Mouse (Mus musculus): ENCODE data around the gene Map3k7cl. TPM values are rescaled to one million over a fixed set of nuclear protein-coding genes. Genes with fewer than 3 reads are reported as not detected.

The Map3k7cl gene
- polyA plus RNA-seq, 1 experiment: 1.3 TPM

GRCm38 (mm10) chr16:87621246-87621645 lies 68.1 kb downstream of the Map3k7cl start:
- Histone ChIP-seq H3K27ac (ENCODE audit: control insufficient read depth, insufficient read depth, low read depth, low read length) (no peak overlapping the region), H3K4me3 (ENCODE audit: control insufficient read depth, low read depth, low read length) (no peak overlapping the region), H3K36me3 (ENCODE audit: control insufficient read depth, insufficient read depth, low read length) (no peaks in the 10 kb centered on the region), H3K4me1 (ENCODE audit: control insufficient read depth, insufficient read depth, low read length) (no peaks in the 10 kb centered on the region), H3K27me3 (ENCODE audit: control insufficient read depth, insufficient read depth, low read length) (no peaks in the 10 kb centered on the region)
- no peak for TF ChIP-seq POLR2A (IDR thresholded peaks at IDR 0.05; ENCODE audit: control insufficient read depth, low read depth, low read length)
- TF ChIP-seq CTCF (IDR thresholded peaks at IDR 0.05; ENCODE audit: control insufficient read depth, insufficient read depth, insufficient replicate concordance, low read depth, low read length): no peak

- H3K27me3 ChIP-seq (ENCODE audit: control insufficient read depth, insufficient read depth, low read length): no peaks in the 10 kb centered on the region
- TF ChIP-seq POLR2A (IDR thresholded peaks at IDR 0.05; ENCODE audit: control insufficient read depth, low read depth, low read length) (no peak), CTCF (IDR thresholded peaks at IDR 0.05; ENCODE audit: control insufficient read depth, insufficient read depth, insufficient replicate concordance, low read depth, low read length) (no peak)
- no peaks in the 10 kb centered on the region for H3K4me1 ChIP-seq (ENCODE audit: control insufficient read depth, insufficient read depth, low read length)
- H3K4me3 ChIP-seq (ENCODE audit: control insufficient read depth, low read depth, low read length): no peak overlapping the region
- no peaks in the 10 kb centered on the region for H3K36me3 ChIP-seq (ENCODE audit: control insufficient read depth, insufficient read depth, low read length)
- no peak overlapping the region for H3K27ac ChIP-seq (ENCODE audit: control insufficient read depth, insufficient read depth, low read depth, low read length)
Observed at GRCm38 (mm10) chr16:87623881-87624280, 70.8 kb downstream of the Map3k7cl start.

- H3K4me1 ChIP-seq (ENCODE audit: control insufficient read depth, insufficient read depth, low read length): no peaks in the 10 kb centered on the region
- no peak overlapping the region for H3K4me3 ChIP-seq (ENCODE audit: control insufficient read depth, low read depth, low read length)
- TF ChIP-seq CTCF (IDR thresholded peaks at IDR 0.05; ENCODE audit: control insufficient read depth, insufficient read depth, insufficient replicate concordance, low read depth, low read length): no peak
- TF ChIP-seq POLR2A (IDR thresholded peaks at IDR 0.05; ENCODE audit: control insufficient read depth, low read depth, low read length): no peak
- no peaks in the 10 kb centered on the region for H3K27me3 ChIP-seq (ENCODE audit: control insufficient read depth, insufficient read depth, low read length)
- no peak overlapping the region for H3K27ac ChIP-seq (ENCODE audit: control insufficient read depth, insufficient read depth, low read depth, low read length)
- H3K36me3 ChIP-seq (ENCODE audit: control insufficient read depth, insufficient read depth, low read length): no peaks in the 10 kb centered on the region
Observed at GRCm38 (mm10) chr16:87624937-87625336, 71.8 kb downstream of the Map3k7cl start.

GRCm38 (mm10) chr16:87625341-87625740 lies 72.2 kb downstream of the Map3k7cl start:
- Histone ChIP-seq H3K4me3 (ENCODE audit: control insufficient read depth, low read depth, low read length) (no peak overlapping the region), H3K27ac (ENCODE audit: control insufficient read depth, insufficient read depth, low read depth, low read length) (no peak overlapping the region), H3K4me1 (ENCODE audit: control insufficient read depth, insufficient read depth, low read length) (no peaks in the 10 kb centered on the region), H3K36me3 (ENCODE audit: control insufficient read depth, insufficient read depth, low read length) (no peaks in the 10 kb centered on the region), H3K27me3 (ENCODE audit: control insufficient read depth, insufficient read depth, low read length) (no peaks in the 10 kb centered on the region)
- TF ChIP-seq POLR2A (IDR thresholded peaks at IDR 0.05; ENCODE audit: control insufficient read depth, low read depth, low read length) (no peak), CTCF (IDR thresholded peaks at IDR 0.05; ENCODE audit: control insufficient read depth, insufficient read depth, insufficient replicate concordance, low read depth, low read length) (no peak)

GRCm38 (mm10) chr16:87625816-87626215 lies 72.7 kb downstream of the Map3k7cl start:
- TF ChIP-seq CTCF (IDR thresholded peaks at IDR 0.05; ENCODE audit: control insufficient read depth, insufficient read depth, insufficient replicate concordance, low read depth, low read length) (no peak), POLR2A (IDR thresholded peaks at IDR 0.05; ENCODE audit: control insufficient read depth, low read depth, low read length) (no peak)
- no peak overlapping the region for H3K4me3 ChIP-seq (ENCODE audit: control insufficient read depth, low read depth, low read length)
- H3K4me1 ChIP-seq (ENCODE audit: control insufficient read depth, insufficient read depth, low read length): no peaks in the 10 kb centered on the region
- no peaks in the 10 kb centered on the region for H3K27me3 ChIP-seq (ENCODE audit: control insufficient read depth, insufficient read depth, low read length)
- no peaks in the 10 kb centered on the region for H3K36me3 ChIP-seq (ENCODE audit: control insufficient read depth, insufficient read depth, low read length)
- H3K27ac ChIP-seq (ENCODE audit: control insufficient read depth, insufficient read depth, low read depth, low read length): no peak overlapping the region

GRCm38 (mm10) chr16:87626696-87627095 lies 73.6 kb downstream of the Map3k7cl start:
- TF ChIP-seq CTCF (IDR thresholded peaks at IDR 0.05; ENCODE audit: control insufficient read depth, insufficient read depth, insufficient replicate concordance, low read depth, low read length): peak; percentile 87; the same call in 1 of the 2 replicates
- TF ChIP-seq POLR2A (IDR thresholded peaks at IDR 0.05; ENCODE audit: control insufficient read depth, low read depth, low read length): no peak
- no peak overlapping the region for H3K4me3 ChIP-seq (ENCODE audit: control insufficient read depth, low read depth, low read length)
- no peak overlapping the region for H3K27ac ChIP-seq (ENCODE audit: control insufficient read depth, insufficient read depth, low read depth, low read length)
- H3K27me3 ChIP-seq (ENCODE audit: control insufficient read depth, insufficient read depth, low read length): no peaks in the 10 kb centered on the region
- H3K36me3 ChIP-seq (ENCODE audit: control insufficient read depth, insufficient read depth, low read length): no peaks in the 10 kb centered on the region
- H3K4me1 ChIP-seq (ENCODE audit: control insufficient read depth, insufficient read depth, low read length): no peaks in the 10 kb centered on the region

GRCm38 (mm10) chr16:87634709-87635108 lies 81.6 kb downstream of the Map3k7cl start:
- H3K27ac ChIP-seq (ENCODE audit: control insufficient read depth, insufficient read depth, low read depth, low read length): no peak overlapping the region
- H3K27me3 ChIP-seq (ENCODE audit: control insufficient read depth, insufficient read depth, low read length): no peaks in the 10 kb centered on the region
- no peak overlapping the region for H3K4me3 ChIP-seq (ENCODE audit: control insufficient read depth, low read depth, low read length)
- H3K36me3 ChIP-seq (ENCODE audit: control insufficient read depth, insufficient read depth, low read length): no peaks in the 10 kb centered on the region
- no peaks in the 10 kb centered on the region for H3K4me1 ChIP-seq (ENCODE audit: control insufficient read depth, insufficient read depth, low read length)
- no peak for TF ChIP-seq CTCF (IDR thresholded peaks at IDR 0.05; ENCODE audit: control insufficient read depth, insufficient read depth, insufficient replicate concordance, low read depth, low read length)
- no peak for TF ChIP-seq POLR2A (IDR thresholded peaks at IDR 0.05; ENCODE audit: control insufficient read depth, low read depth, low read length)

Data from testis, adult 2 months (tissue).